In genomic region chr6:113681271-113681670, GRCm38 (mm10) we compare ENCODE assay signal across 7 mouse cellular contexts. TPM values are rescaled to one million over a fixed set of nuclear protein-coding genes. Genes with fewer than 3 reads are reported as not detected.
DNase-seq lines count a peak whose midpoint lies in the region; ATAC-seq and TF ChIP-seq lines count a peak whose summit lies in the region.

No protein-coding gene starts in this region.

- ATAC-seq in megakaryocyte-erythroid progenitor cell, adult 5-6 weeks (replicated peaks; ENCODE audit: low FRiP score, low TSS enrichment, poor library complexity, severe bottlenecking): peak; percentile 85

- 27% methylated on average over 4 of the region's 4 CpGs for WGBS in cerebellum, adult 2 months

- H3K27ac ChIP-seq in cerebellum, adult 2 months (ENCODE audit: insufficient read depth, low read length): no peak overlapping the region
- H3K27ac ChIP-seq in left cerebral cortex, adult 2 months: no peak overlapping the region

- no peaks in the 10 kb centered on the region for H3K4me1 ChIP-seq in cerebellum, adult 2 months (ENCODE audit: control insufficient read depth, insufficient read depth, low read length)

- no peak for TF ChIP-seq POLR2A in cerebellum, adult 2 months (IDR thresholded peaks at IDR 0.05; ENCODE audit: borderline replicate concordance, insufficient read depth, low read length)

- no peaks in the 10 kb centered on the region for H3K27me3 ChIP-seq in cerebellum, adult 2 months (ENCODE audit: control insufficient read depth, insufficient read depth, low read length)

- intact Hi-C loops in left cerebral cortex, adult 2 months (cut with DNase I): loop anchor here (1.0 to 5.0 kb wide), 2 partner anchors 43 to 149 kb away; partner anchors contain the start of genes Emc3, Fancd2 and Irak2

- TF ChIP-seq CTCF in cerebellum, adult 2 months (IDR thresholded peaks at IDR 0.05; ENCODE audit: borderline replicate concordance, insufficient read depth, low read depth, low read length): peak; percentile 83
- TF ChIP-seq CTCF in left cerebral cortex, adult 2 months (IDR thresholded peaks at IDR 0.05): peak; percentile 80

- H3K4me3 ChIP-seq in cerebellum, adult 2 months (replicated peaks; ENCODE audit: insufficient read depth, low read depth, low read length): no peak overlapping the region
- H3K4me3 ChIP-seq in left cerebral cortex, adult 2 months: no peak overlapping the region

- peak; percentile 93 for DNase-seq in ZHBTc4 (ENCODE audit: low read depth, low spot score)
- DNase-seq in cerebellum, adult 2 months: peak; percentile 55 to 74
- DNase-seq in frontal cortex, postnatal 36 days (ENCODE audit: low spot score in 2 of 2): peak; percentile 78 to 83
- peak; percentile 93 for DNase-seq in induced T-regulatory cell, adult 2 months (ENCODE audit: low read depth)
- peak; percentile 71 to 75 for DNase-seq in left cerebral cortex, adult 2 months (ENCODE audit: extremely low spot score in 1 of 2, low spot score in 2 of 2)
- peak; percentile 86 to 95 for DNase-seq in spleen, postnatal 10 days (ENCODE audit: low spot score in 2 of 2)

RNA-seq across cellular contexts. Expression of gene Tatdn2, which starts 15.6 kb away (rescaled TPM):
- polyA plus RNA-seq in cerebellum, adult 2 months (2012; rRNA removed): 28.9 and 31.0 TPM in 2 replicates
- total RNA-seq in left cerebral cortex, adult 2 months (2021): 10 to 100 TPM; 71.4 to 72.8 TPM
- total RNA-seq in megakaryocyte-erythroid progenitor cell, adult 5-6 weeks (2014; fragmentation: Nextera tagmentation): 48.5 and 69.9 TPM in 2 replicates
- 152 and 155 TPM in 2 replicates for total RNA-seq in megakaryocyte-erythroid progenitor cell, adult 5-6 weeks (2017)

RNA-seq across cellular contexts. Expression of gene Ghrl, which starts 38.4 kb away (rescaled TPM):
- 0.73 and 1.4 TPM in 2 replicates for polyA plus RNA-seq in cerebellum, adult 2 months (2012; rRNA removed)
- total RNA-seq in left cerebral cortex, adult 2 months (2021): under 1 TPM in 1 of 2 experiments, not detected in 1; 0.98 TPM
- not detected in 2 replicates for total RNA-seq in megakaryocyte-erythroid progenitor cell, adult 5-6 weeks (2014; fragmentation: Nextera tagmentation)
- total RNA-seq in megakaryocyte-erythroid progenitor cell, adult 5-6 weeks (2017): not detected in 2 replicates

RNA-seq across cellular contexts. Expression of gene Irak2, which starts 43.0 kb away (rescaled TPM):
- polyA plus RNA-seq in cerebellum, adult 2 months (2012; rRNA removed): 15.5 and 19.5 TPM in 2 replicates
- 10 to 100 TPM; 21.6 to 25.6 TPM for total RNA-seq in left cerebral cortex, adult 2 months (2021)
- 18.6 and 21.6 TPM in 2 replicates for total RNA-seq in megakaryocyte-erythroid progenitor cell, adult 5-6 weeks (2014; fragmentation: Nextera tagmentation)
- 30.4 and 37.3 TPM in 2 replicates for total RNA-seq in megakaryocyte-erythroid progenitor cell, adult 5-6 weeks (2017)

RNA-seq across cellular contexts. Expression of gene Vhl, which starts 57.5 kb away (rescaled TPM):
- polyA plus RNA-seq in cerebellum, adult 2 months (2012; rRNA removed): 43.9 and 50.1 TPM in 2 replicates
- total RNA-seq in left cerebral cortex, adult 2 months (2021): 10 to 100 TPM; 41.5 to 43.0 TPM
- 12.5 and 15.2 TPM in 2 replicates for total RNA-seq in megakaryocyte-erythroid progenitor cell, adult 5-6 weeks (2014; fragmentation: Nextera tagmentation)
- total RNA-seq in megakaryocyte-erythroid progenitor cell, adult 5-6 weeks (2017): 7.8 and 8.6 TPM in 2 replicates

RNA-seq across cellular contexts. Expression of gene Sec13, which starts 59.3 kb away (rescaled TPM):
- polyA plus RNA-seq in cerebellum, adult 2 months (2012; rRNA removed): 108 and 114 TPM in 2 replicates
- 10 to 100 TPM; 67.5 to 67.8 TPM for total RNA-seq in left cerebral cortex, adult 2 months (2021)
- total RNA-seq in megakaryocyte-erythroid progenitor cell, adult 5-6 weeks (2014; fragmentation: Nextera tagmentation): 130 and 140 TPM in 2 replicates
- total RNA-seq in megakaryocyte-erythroid progenitor cell, adult 5-6 weeks (2017): 87.3 and 103 TPM in 2 replicates
